Mouse (Mus musculus) embryonic stem cell, embryonic (primary cell): ENCODE results near the gene Klk13.

ENCODE experiments used
- CTCF ChIA-PET, 4 experiments: fragments of 300-600 bp in 2 of 4; fragments of 350-600 bp in 2 of 4; sonication (Branson Sonifier 250); formaldehyde crosslinking; loops; one replicate each; lab custom pipeline; 2022; ENCODE audit warnings: inconsistent platforms in 2 of 4; lab: Charles Lee
- POLR2A ChIA-PET, 4 experiments: fragments of 300-600 bp in 2 of 4; fragments of 350-600 bp in 2 of 4; sonication (Branson Sonifier 250); formaldehyde crosslinking; loops; one replicate each; lab custom pipeline; 2022; ENCODE audit warnings: antibody characterized with exemption in 4 of 4, inconsistent platforms in 1 of 4; lab: Charles Lee

Klk13 gene

GRCm38 (mm10) chr7:43712267-43712666, at the start of gene Klk13:
Gene Klk13 (plus strand): TSS chr7:43712567.
- CTCF ChIA-PET: interaction anchor here in 1 of 4 experiments (0.9 to 1.7 kb wide), 4 partner anchors 30 to 242 kb away, joined by 3 to 6 read pairs (median 4); no protein-coding TSS in a partner anchor
- POLR2A ChIA-PET: interaction anchor here in 3 of 4 experiments (0.7 to 2.3 kb wide), 4 partner anchors 14 to 40 kb away, joined by 3 to 7 read pairs (median 4); partner anchors contain the start of gene Ctu1 (in 1 of the 3)

GRCm38 (mm10) chr7:43662804-43663203, 49.6 kb upstream of the Klk13 start:
- CTCF ChIA-PET: interaction anchor here in 1 of 4 experiments (0.6 kb wide), 1 partner anchor 316 kb away, joined by 4 read pairs; no protein-coding TSS in a partner anchor
- POLR2A ChIA-PET: interaction anchor here in 1 of 4 experiments (0.6 kb wide), 1 partner anchor 583 kb away, joined by 3 read pairs; the partner anchor contains the start of genes 1700028J19Rik and 2410002F23Rik

GRCm38 (mm10) chr7:43667221-43667620, 45.1 kb upstream of the Klk13 start:
- ChIA-PET POLR2A (interaction anchor here in 1 of 4 experiments (1.0 kb wide), 1 partner anchor 9 kb away, joined by 3 read pairs; no protein-coding TSS in a partner anchor), CTCF (interaction anchor here in 1 of 4 experiments (0.6 kb wide), 1 partner anchor 363 kb away, joined by 3 read pairs; no protein-coding TSS in a partner anchor)

GRCm38 (mm10) chr7:43668582-43668981, 43.8 kb upstream of the Klk13 start:
- CTCF ChIA-PET: interaction anchor here (0.6 to 2.3 kb wide), 15 partner anchors 9 to 895 kb away, joined by 3 to 12 read pairs (median 4); partner anchors contain the start of gene Siglece (in 1 of the 4)
- POLR2A ChIA-PET: interaction anchor here in 2 of 4 experiments (0.7 to 1.4 kb wide), 5 partner anchors 29 to 1025 kb away, joined by 3 read pairs; no protein-coding TSS in a partner anchor

- ChIA-PET POLR2A (interaction anchor here in 3 of 4 experiments (0.6 to 1.5 kb wide), 28 partner anchors 11 to 796 kb away, joined by 3 to 9 read pairs (median 3); partner anchors contain the start of genes Etfb (in 1 of the 3), Gm45233 (in 1 of the 3), Klk10 (in 1 of the 3) and Klk8 (in 1 of the 3)), CTCF (interaction anchor here in 3 of 4 experiments (0.5 to 2.3 kb wide), 12 partner anchors 11 to 1994 kb away, joined by 3 to 9 read pairs (median 4); partner anchors contain the start of genes Klk10 (in 1 of the 3) and Siglece (in 1 of the 3))
Observed at GRCm38 (mm10) chr7:43671064-43671808, 41.1 kb upstream of the Klk13 start.

GRCm38 (mm10) chr7:43671809-43672580, 40.4 kb upstream of the Klk13 start, which contains the start of gene Ctu1:
Gene Ctu1 (plus strand): TSS chr7:43672016.
- POLR2A ChIA-PET: interaction anchor here in 3 of 4 experiments (0.6 to 1.5 kb wide), 35 partner anchors 10 to 825 kb away, joined by 3 to 9 read pairs (median 3); partner anchors contain the start of genes Etfb (in 1 of the 3), Fam71e1 (in 1 of the 3), Gm45233 (in 1 of the 3) and Klk10 (in 1 of the 3)
- CTCF ChIA-PET: interaction anchor here (0.5 to 2.3 kb wide), 14 partner anchors 10 to 1994 kb away, joined by 3 to 9 read pairs (median 4); partner anchors contain the start of genes Klk10 (in 1 of the 4) and Siglece (in 1 of the 4)

DNA sequence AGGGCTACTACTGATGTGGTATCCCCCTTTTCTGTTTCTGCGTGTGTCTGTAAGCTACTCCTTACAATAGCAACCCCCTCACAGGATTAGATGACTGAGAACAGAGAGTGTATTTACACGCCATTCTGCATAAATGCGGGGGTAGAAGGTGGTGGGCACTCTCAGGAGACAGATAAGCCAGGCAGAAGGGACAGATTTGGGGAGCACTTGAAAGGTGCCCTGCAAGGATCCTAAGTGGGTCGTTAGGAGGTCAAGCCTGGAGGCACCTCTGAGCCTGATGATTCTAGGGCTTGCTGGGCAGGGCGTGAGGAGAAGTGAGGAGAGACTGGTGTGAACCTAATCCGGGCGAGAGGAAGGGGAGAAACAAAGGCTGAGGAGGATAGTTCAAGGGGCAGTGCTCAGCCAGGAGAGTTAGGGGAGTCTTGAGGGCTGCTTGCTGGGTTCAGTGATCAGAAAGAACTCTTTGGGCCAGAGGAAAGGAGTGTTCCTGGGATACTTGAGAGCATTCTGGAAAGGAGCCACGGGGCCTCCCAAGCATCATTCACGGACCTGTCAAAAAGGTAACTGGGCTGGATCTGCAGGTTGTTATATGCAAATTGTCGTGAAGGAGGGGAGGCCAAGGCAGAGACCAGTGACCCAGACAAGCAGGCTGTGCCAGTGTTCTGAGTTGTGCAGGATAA, 39.6 kb upstream of the Klk13 start:
- ChIA-PET CTCF (interaction anchor here in 2 of 4 experiments (0.5 to 1.3 kb wide), 4 partner anchors 21 to 950 kb away, joined by 3 to 9 read pairs (median 4); no protein-coding TSS in a partner anchor), POLR2A (interaction anchor here in 3 of 4 experiments (0.7 to 1.5 kb wide), 13 partner anchors 10 to 701 kb away, joined by 3 to 7 read pairs (median 3); partner anchors contain the start of genes Etfb (in 1 of the 3), Gm45233 (in 1 of the 3), Klk10 (in 1 of the 3) and Zfp719 (in 1 of the 3))

DNA sequence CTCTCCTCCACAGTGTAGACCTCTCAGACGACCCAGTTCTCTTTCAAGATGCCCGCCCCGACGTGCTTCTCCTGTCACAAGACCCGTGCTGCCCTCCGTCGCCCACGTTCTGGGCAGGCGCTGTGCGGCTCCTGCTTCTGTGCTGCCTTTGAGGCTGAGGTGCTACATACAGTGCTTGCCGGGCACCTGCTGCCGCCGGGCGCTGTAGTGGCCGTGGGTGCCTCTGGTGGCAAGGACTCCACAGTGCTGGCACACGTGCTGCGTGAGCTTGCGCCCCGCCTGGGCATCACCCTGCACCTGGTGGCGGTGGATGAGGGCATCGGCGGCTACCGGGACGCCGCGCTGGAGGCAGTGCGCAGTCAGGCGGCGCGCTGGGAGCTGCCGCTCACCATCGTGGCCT, 37.3 kb upstream of the Klk13 start:
- ChIA-PET POLR2A (interaction anchor here in 1 of 4 experiments (0.6 to 2.2 kb wide), 6 partner anchors 10 to 222 kb away, joined by 3 to 11 read pairs (median 4); no protein-coding TSS in a partner anchor), CTCF (interaction anchor here in 2 of 4 experiments (0.6 to 0.9 kb wide), 2 partner anchors 108 to 179 kb away, joined by 3 to 5 read pairs; no protein-coding TSS in a partner anchor)

- ChIA-PET POLR2A (no interaction called here), CTCF (interaction anchor here in 3 of 4 experiments (0.5 to 1.5 kb wide), 9 partner anchors 19 to 265 kb away, joined by 3 to 8 read pairs (median 3); no protein-coding TSS in a partner anchor)
Observed at GRCm38 (mm10) chr7:43678517-43678916, 33.9 kb upstream of the Klk13 start.

GRCm38 (mm10) chr7:43680960-43681359, 31.4 kb upstream of the Klk13 start:
- CTCF ChIA-PET: interaction anchor here in 3 of 4 experiments (0.6 to 2.7 kb wide), 5 partner anchors 100 to 354 kb away, joined by 3 to 17 read pairs (median 5); partner anchors contain the start of gene Klk10 (in 1 of the 3)
- POLR2A ChIA-PET: interaction anchor here in 1 of 4 experiments (1.1 kb wide), 1 partner anchor 761 kb away, joined by 3 read pairs; no protein-coding TSS in a partner anchor

GRCm38 (mm10) chr7:43682511-43682910, 29.9 kb upstream of the Klk13 start:
- CTCF ChIA-PET: interaction anchor here (0.5 to 2.7 kb wide), 20 partner anchors 11 to 966 kb away, joined by 3 to 17 read pairs (median 3); partner anchors contain the start of genes Ctu1 (in 2 of the 4) and Klk10 (in 1 of the 4)
- POLR2A ChIA-PET: interaction anchor here in 3 of 4 experiments (0.7 to 1.5 kb wide), 4 partner anchors 11 to 369 kb away, joined by 3 to 7 read pairs (median 4); partner anchors contain the start of gene Ctu1 (in 2 of the 3)

- CTCF ChIA-PET: no interaction called here
- POLR2A ChIA-PET: interaction anchor here in 1 of 4 experiments (0.8 kb wide), 1 partner anchor 10 kb away, joined by 3 read pairs; no protein-coding TSS in a partner anchor
Observed at GRCm38 (mm10) chr7:43685088-43685487, 27.3 kb upstream of the Klk13 start.

GRCm38 (mm10) chr7:43690118-43690517, 22.2 kb upstream of the Klk13 start, which contains the start of gene Klk14:
Gene Klk14 (plus strand): TSS chr7:43690418.
- ChIA-PET CTCF (interaction anchor here in 2 of 4 experiments (0.6 kb wide), 2 partner anchors 9 to 10 kb away, joined by 3 to 5 read pairs; no protein-coding TSS in a partner anchor), POLR2A (no interaction called here)

- CTCF ChIA-PET: no interaction called here
- POLR2A ChIA-PET: no interaction called here
Observed at GRCm38 (mm10) chr7:43710031-43710430, 2.3 kb upstream of the Klk13 start.

- CTCF ChIA-PET: interaction anchor here in 3 of 4 experiments (0.5 to 1.7 kb wide), 8 partner anchors 31 to 363 kb away, joined by 3 to 6 read pairs (median 3); no protein-coding TSS in a partner anchor
Observed at GRCm38 (mm10) chr7:43712917-43713316, 550 bp downstream of the Klk13 start.

More at GRCm38 (mm10) chr7:43712917-43713316, 550 bp downstream of the Klk13 start:
- POLR2A ChIA-PET: interaction anchor here in 3 of 4 experiments (0.7 to 2.3 kb wide), 11 partner anchors 11 to 534 kb away, joined by 3 to 7 read pairs (median 3); partner anchors contain the start of genes 1700028J19Rik (in 2 of the 3), 2410002F23Rik (in 2 of the 3), Ctu1 (in 1 of the 3) and Klk10 (in 1 of the 3)
